Mouse (Mus musculus): Measurements from ENCODE around the gene Itgae. TPM values are rescaled to one million over a fixed set of nuclear protein-coding genes. Genes with fewer than 3 reads are reported as not detected.

Gene Itgae
- polyA plus RNA-seq, 1 experiment from 2014 or later = 0.20 TPM

- H3K27ac ChIP-seq (ENCODE audit: low read depth, low read length) = no peak overlapping the region
- H3K9me3 ChIP-seq (ENCODE audit: control insufficient read depth, low read length) = no peaks in the 10 kb centered on the region
- H3K4me3 ChIP-seq (ENCODE audit: low read depth, low read length) = no peak overlapping the region
- no peaks in the 10 kb centered on the region for H3K36me3 ChIP-seq (ENCODE audit: control insufficient read depth, insufficient read depth, low read length)
- no peak overlapping the region for H3K4me2 ChIP-seq (replicated peaks; ENCODE audit: low read depth, low read length)
- DNase-seq (ENCODE audit: low spot score) (no peak), ATAC-seq (ENCODE audit: low FRiP score) (no peak)
- no peak overlapping the region for H3K9ac ChIP-seq (ENCODE audit: low read depth, low read length)
- no peaks in the 10 kb centered on the region for H3K4me1 ChIP-seq (replicated peaks; ENCODE audit: control insufficient read depth, insufficient read depth, low read length)
- H3K27me3 ChIP-seq (ENCODE audit: control insufficient read depth, insufficient read depth, low read length) = no peaks in the 10 kb centered on the region
- WGBS = 90% methylated on average over 10 of the region's 10 CpGs
These were observed 5.6 kb upstream of the Itgae start for GRCm38 (mm10) chr11:73084804-73085231.

DNA sequence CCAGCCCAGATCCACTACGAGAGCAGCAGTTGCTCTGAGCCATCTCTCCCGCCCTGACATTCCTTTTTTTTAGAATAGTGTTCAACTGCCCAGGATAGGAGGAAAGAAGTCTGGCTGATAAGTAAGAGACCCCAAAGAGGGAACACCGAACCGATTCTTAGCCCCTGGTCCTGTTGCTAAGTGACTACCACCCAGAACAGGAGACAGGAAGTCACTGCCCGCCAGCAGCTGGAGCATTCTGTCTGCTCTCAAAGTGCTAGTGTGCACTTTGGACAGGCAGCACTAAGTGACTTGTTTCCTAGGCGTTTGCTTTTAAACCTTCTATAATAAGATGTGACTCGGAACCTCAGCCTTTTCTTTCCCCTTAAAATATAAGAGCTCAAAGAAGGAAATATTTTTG is 5.0 kb upstream of the Itgae start:
- Histone ChIP-seq H3K36me3 (ENCODE audit: control insufficient read depth, insufficient read depth, low read length) (no peaks in the 10 kb centered on the region), H3K27ac (ENCODE audit: low read depth, low read length) (no peak overlapping the region), H3K4me2 (replicated peaks; ENCODE audit: low read depth, low read length) (no peak overlapping the region), H3K9ac (ENCODE audit: low read depth, low read length) (no peak overlapping the region), H3K4me3 (ENCODE audit: low read depth, low read length) (no peak overlapping the region), H3K4me1 (replicated peaks; ENCODE audit: control insufficient read depth, insufficient read depth, low read length) (no peaks in the 10 kb centered on the region), H3K9me3 (ENCODE audit: control insufficient read depth, low read length) (no peaks in the 10 kb centered on the region), H3K27me3 (ENCODE audit: control insufficient read depth, insufficient read depth, low read length) (no peaks in the 10 kb centered on the region)
- no peak for DNase-seq (ENCODE audit: low spot score)
- whole genome bisulfite sequencing = 93% methylated on average over 7 of the region's 7 CpGs
- ATAC-seq (ENCODE audit: low FRiP score) = no peak

- no peak for ATAC-seq (ENCODE audit: low FRiP score)
- H3K9me3 ChIP-seq (ENCODE audit: control insufficient read depth, low read length) = no peaks in the 10 kb centered on the region
- H3K9ac ChIP-seq (ENCODE audit: low read depth, low read length) = no peak overlapping the region
- H3K4me3 ChIP-seq (ENCODE audit: low read depth, low read length) = no peak overlapping the region
- no peak overlapping the region for H3K4me2 ChIP-seq (replicated peaks; ENCODE audit: low read depth, low read length)
- H3K27me3 ChIP-seq (ENCODE audit: control insufficient read depth, insufficient read depth, low read length) = no peaks in the 10 kb centered on the region
- 77% methylated on average over 6 of the region's 6 CpGs for WGBS
- no peak overlapping the region for H3K27ac ChIP-seq (ENCODE audit: low read depth, low read length)
- no peaks in the 10 kb centered on the region for H3K36me3 ChIP-seq (ENCODE audit: control insufficient read depth, insufficient read depth, low read length)
- no peaks in the 10 kb centered on the region for H3K4me1 ChIP-seq (replicated peaks; ENCODE audit: control insufficient read depth, insufficient read depth, low read length)
- DNase-seq (ENCODE audit: low spot score) = no peak
These were observed 2.5 kb upstream of the Itgae start for GRCm38 (mm10) chr11:73087700-73088480.

- 83% methylated on average over 2 of the region's 2 CpGs for WGBS
- ATAC-seq (ENCODE audit: low FRiP score) (no peak), DNase-seq (ENCODE audit: low spot score) (no peak)
- Histone ChIP-seq H3K4me3 (ENCODE audit: low read depth, low read length) (no peak overlapping the region), H3K27me3 (ENCODE audit: control insufficient read depth, insufficient read depth, low read length) (no peaks in the 10 kb centered on the region), H3K9me3 (ENCODE audit: control insufficient read depth, low read length) (no peaks in the 10 kb centered on the region), H3K4me2 (replicated peaks; ENCODE audit: low read depth, low read length) (no peak overlapping the region), H3K4me1 (replicated peaks; ENCODE audit: control insufficient read depth, insufficient read depth, low read length) (no peaks in the 10 kb centered on the region), H3K9ac (ENCODE audit: low read depth, low read length) (no peak overlapping the region), H3K27ac (ENCODE audit: low read depth, low read length) (no peak overlapping the region), H3K36me3 (ENCODE audit: control insufficient read depth, insufficient read depth, low read length) (no peaks in the 10 kb centered on the region)
These were observed 443 bp downstream of the Itgae start for GRCm38 (mm10) chr11:73090826-73091225.

GRCm38 (mm10) chr11:73092057-73092456 is 1.7 kb downstream of the Itgae start:
- Histone ChIP-seq H3K9me3 (ENCODE audit: control insufficient read depth, low read length) (no peaks in the 10 kb centered on the region), H3K4me2 (replicated peaks; ENCODE audit: low read depth, low read length) (no peak overlapping the region), H3K36me3 (ENCODE audit: control insufficient read depth, insufficient read depth, low read length) (no peaks in the 10 kb centered on the region), H3K4me1 (replicated peaks; ENCODE audit: control insufficient read depth, insufficient read depth, low read length) (no peaks in the 10 kb centered on the region), H3K4me3 (ENCODE audit: low read depth, low read length) (no peak overlapping the region), H3K27me3 (ENCODE audit: control insufficient read depth, insufficient read depth, low read length) (no peaks in the 10 kb centered on the region), H3K27ac (ENCODE audit: low read depth, low read length) (no peak overlapping the region), H3K9ac (ENCODE audit: low read depth, low read length) (no peak overlapping the region)
- DNase-seq (ENCODE audit: low spot score) (no peak), ATAC-seq (ENCODE audit: low FRiP score) (no peak)
- WGBS = 75% methylated on average over 4 of the region's 4 CpGs

GRCm38 (mm10) chr11:73092877-73093276 is 2.5 kb downstream of the Itgae start:
- Histone ChIP-seq H3K4me1 (replicated peaks; ENCODE audit: control insufficient read depth, insufficient read depth, low read length) (no peaks in the 10 kb centered on the region), H3K9me3 (ENCODE audit: control insufficient read depth, low read length) (no peaks in the 10 kb centered on the region), H3K27ac (ENCODE audit: low read depth, low read length) (no peak overlapping the region), H3K9ac (ENCODE audit: low read depth, low read length) (no peak overlapping the region), H3K4me3 (ENCODE audit: low read depth, low read length) (no peak overlapping the region), H3K27me3 (ENCODE audit: control insufficient read depth, insufficient read depth, low read length) (no peaks in the 10 kb centered on the region), H3K36me3 (ENCODE audit: control insufficient read depth, insufficient read depth, low read length) (no peaks in the 10 kb centered on the region), H3K4me2 (replicated peaks; ENCODE audit: low read depth, low read length) (no peak overlapping the region)
- 84% methylated on average over 7 of the region's 7 CpGs for WGBS
- ATAC-seq (ENCODE audit: low FRiP score) (no peak), DNase-seq (ENCODE audit: low spot score) (no peak)

GRCm38 (mm10) chr11:73094231-73094995 is 4.0 kb downstream of the Itgae start:
- ATAC-seq (ENCODE audit: low FRiP score) (no peak), DNase-seq (ENCODE audit: low spot score) (no peak)
- Histone ChIP-seq H3K4me3 (ENCODE audit: low read depth, low read length) (no peak overlapping the region), H3K4me2 (replicated peaks; ENCODE audit: low read depth, low read length) (no peak overlapping the region), H3K9ac (ENCODE audit: low read depth, low read length) (no peak overlapping the region), H3K9me3 (ENCODE audit: control insufficient read depth, low read length) (no peaks in the 10 kb centered on the region), H3K27me3 (ENCODE audit: control insufficient read depth, insufficient read depth, low read length) (no peaks in the 10 kb centered on the region), H3K4me1 (replicated peaks; ENCODE audit: control insufficient read depth, insufficient read depth, low read length) (no peaks in the 10 kb centered on the region), H3K36me3 (ENCODE audit: control insufficient read depth, insufficient read depth, low read length) (no peaks in the 10 kb centered on the region), H3K27ac (ENCODE audit: low read depth, low read length) (no peak overlapping the region)
- WGBS = 80% methylated on average over 11 of the region's 11 CpGs

- Histone ChIP-seq H3K36me3 (ENCODE audit: control insufficient read depth, insufficient read depth, low read length) (no peaks in the 10 kb centered on the region), H3K9me3 (ENCODE audit: control insufficient read depth, low read length) (no peaks in the 10 kb centered on the region), H3K4me3 (ENCODE audit: low read depth, low read length) (no peak overlapping the region), H3K4me1 (replicated peaks; ENCODE audit: control insufficient read depth, insufficient read depth, low read length) (no peaks in the 10 kb centered on the region), H3K27ac (ENCODE audit: low read depth, low read length) (no peak overlapping the region), H3K4me2 (replicated peaks; ENCODE audit: low read depth, low read length) (no peak overlapping the region), H3K27me3 (ENCODE audit: control insufficient read depth, insufficient read depth, low read length) (no peaks in the 10 kb centered on the region), H3K9ac (ENCODE audit: low read depth, low read length) (no peak overlapping the region)
- ATAC-seq (ENCODE audit: low FRiP score) (no peak), DNase-seq (ENCODE audit: low spot score) (no peak)
- 74% methylated on average over 5 of the region's 5 CpGs for WGBS
These were observed 8.5 kb downstream of the Itgae start for GRCm38 (mm10) chr11:73098860-73099259.

All from hindbrain, embryonic 11.5 days (tissue).